Mouse (Mus musculus) embryonic facial prominence, embryonic 14.5 days (tissue): ENCODE measurements around the gene Med29. TPM values are rescaled to one million over a fixed set of nuclear protein-coding genes. Genes with fewer than 3 reads are reported as not detected.

ENCODE experiments used
- ATAC-seq: fragments of 200-750 bp; cut with Nextera tagmentation; 2 replicates; pipeline ENCODE4 v1.8.0; 2017; ENCODE audit warnings: low read depth, moderate number of reproducible peaks, moderate TSS enrichment
- DNase-seq: peaks from one replicate; pipeline ENCODE4 v3.0.0-alpha.2; 2015; ENCODE audit warnings: low spot score
- H3K27ac ChIP-seq: fragments of 300-500 bp; sonication (generic); replicated peaks from 2 replicates; pipeline ENCODE4 v1.5.1; 2014; ENCODE audit warnings: low read depth, mild to moderate bottlenecking, low read length, moderate library complexity
- H3K27me3 ChIP-seq: fragments of 300-500 bp; sonication (generic); replicated peaks from 2 replicates; pipeline ENCODE4 v1.6.1; 2014; ENCODE audit warnings: low read length; ENCODE audit not compliant: control insufficient read depth, insufficient read depth
- H3K36me3 ChIP-seq: fragments of 300-500 bp; sonication (generic); 2 replicates; pipeline ENCODE4 v1.6.1; 2014; ENCODE audit warnings: low read length, mixed read lengths; ENCODE audit not compliant: control insufficient read depth, insufficient read depth
- H3K4me1 ChIP-seq: fragments of 300-500 bp; sonication (generic); 2 replicates; pipeline ENCODE4 v1.6.1; 2014; ENCODE audit warnings: antibody characterized with exemption, low read length; ENCODE audit not compliant: control insufficient read depth, insufficient read depth
- H3K4me2 ChIP-seq: fragments of 300-500 bp; sonication (generic); 2 replicates; pipeline ENCODE4 v1.6.1; 2014; ENCODE audit warnings: low read depth, mild to moderate bottlenecking, low read length, moderate library complexity, mixed read lengths
- H3K4me3 ChIP-seq: fragments of 300-500 bp; sonication (generic); 2 replicates; pipeline ENCODE4 v1.5.1; 2014; ENCODE audit warnings: low read depth, mild to moderate bottlenecking, low read length
- H3K9ac ChIP-seq: fragments of 300-500 bp; sonication (generic); 2 replicates; pipeline ENCODE4 v1.6.1; 2014; ENCODE audit warnings: low read depth, mild to moderate bottlenecking, low read length, moderate library complexity, mixed read lengths
- H3K9me3 ChIP-seq: fragments of 300-500 bp; sonication (generic); 2 replicates; pipeline ENCODE4 v1.6.1; 2016; ENCODE audit warnings: low read length; ENCODE audit not compliant: control insufficient read depth
- WGBS: fragments of 180-500 bp; shearing (Covaris S2); extraction: QIAGEN DNeasy Blood & Tissue Kit; methylation state at CpG from one replicate; pipeline ENCODE4 v1.1.7; 2014; 5-methylcytosine and 5-hydroxymethylcytosine counted together
- polyA plus RNA-seq: library from polyadenylated mRNA; unstranded; fragments of >200 nt; fragmentation: Nextera tagmentation; extraction: Ambion mirVana; gene quantifications from 2 replicates; pipeline ENCODE4 v1.2.1, GENCODE M21; 2014

Med29 gene
- polyA plus RNA-seq, 1 experiment from 2014 or later = 48.2 TPM

GRCm38 (mm10) chr7:28368276-28368920, 24.1 kb downstream of the Med29 start:
- H3K27me3 ChIP-seq = no peaks in the 10 kb centered on the region
- 88% methylated on average over 16 of the region's 16 CpGs for WGBS
- H3K9me3 ChIP-seq = no peaks in the 10 kb centered on the region
- peaks cover 14% of the 10 kb centered on the region for H3K4me1 ChIP-seq
- no peak overlapping the region for H3K27ac ChIP-seq
- ATAC-seq (no peak), DNase-seq (no peak)
- H3K4me2 ChIP-seq = no peak overlapping the region
- peaks cover 71% of the 10 kb centered on the region for H3K36me3 ChIP-seq
- 0 out of 2 replicates have a peak overlapping the region, but pooled peaks have one; percentile 19 for H3K9ac ChIP-seq
- H3K4me3 ChIP-seq = no peak overlapping the region

- no peak overlapping the region for H3K4me3 ChIP-seq
- ATAC-seq = no peak
- H3K27ac ChIP-seq = no peak overlapping the region
- H3K27me3 ChIP-seq = no peaks in the 10 kb centered on the region
- H3K4me1 ChIP-seq = peaks cover 14% of the 10 kb centered on the region
- H3K36me3 ChIP-seq = peaks cover 77% of the 10 kb centered on the region
- DNase-seq = no peak
- H3K4me2 ChIP-seq = no peak overlapping the region
- 94% methylated on average over 16 of the region's 16 CpGs for WGBS
- no peaks in the 10 kb centered on the region for H3K9me3 ChIP-seq
- no peak overlapping the region for H3K9ac ChIP-seq
These were observed 24.7 kb downstream of the Med29 start for GRCm38 (mm10) chr7:28367663-28368275.

DNA sequence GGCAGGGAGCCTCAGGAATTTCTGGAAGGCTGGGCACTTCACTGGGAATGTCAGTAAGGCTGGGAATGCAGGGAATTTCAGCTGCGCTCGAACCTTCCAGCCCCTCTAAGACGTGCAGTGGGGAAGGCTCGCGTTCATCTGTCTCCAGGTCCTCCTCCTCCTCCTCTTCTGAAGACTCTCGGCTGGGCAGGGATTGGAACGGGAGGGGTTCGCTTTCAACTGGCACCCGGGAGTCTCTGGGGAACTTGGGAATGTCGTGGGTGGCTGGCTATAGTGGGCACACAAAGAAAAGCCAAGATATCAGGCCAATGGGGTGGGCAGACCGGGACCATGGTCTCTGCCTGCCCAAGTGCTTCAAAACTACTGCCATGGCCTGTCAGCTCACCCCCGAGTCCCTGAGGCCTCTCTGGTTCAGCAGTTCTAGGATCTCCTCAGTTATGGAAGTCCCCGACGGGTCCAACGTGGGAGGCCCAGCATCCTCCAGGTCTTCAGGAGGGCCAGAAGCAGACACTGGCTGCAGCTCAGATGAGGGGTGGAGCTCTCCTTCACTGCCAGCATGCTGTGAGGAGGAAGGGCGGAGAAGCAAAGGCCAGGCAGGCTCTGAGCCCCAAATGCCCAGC, 30.0 kb downstream of the Med29 start:
- Histone ChIP-seq H3K4me1 (peaks cover 6% of the 10 kb centered on the region; the same call in 1 of the 2 replicates), H3K27ac (no peak overlapping the region), H3K9me3 (no peaks in the 10 kb centered on the region), H3K4me3 (no peak overlapping the region), H3K36me3 (peaks cover 87% of the 10 kb centered on the region), H3K4me2 (no peak overlapping the region), H3K9ac (no peak overlapping the region), H3K27me3 (no peaks in the 10 kb centered on the region)
- DNase-seq = no peak
- no peak for ATAC-seq
- WGBS = 89% methylated on average over 13 of the region's 16 CpGs

- H3K9ac ChIP-seq = no peak overlapping the region
- peaks cover 12% of the 10 kb centered on the region; the same call in 1 of the 2 replicates for H3K4me1 ChIP-seq
- no peaks in the 10 kb centered on the region for H3K27me3 ChIP-seq
- no peak for DNase-seq
- no peak overlapping the region for H3K4me2 ChIP-seq
- 97% methylated on average over 17 of the region's 20 CpGs for WGBS
- H3K4me3 ChIP-seq = no peak overlapping the region
- no peaks in the 10 kb centered on the region for H3K9me3 ChIP-seq
- H3K36me3 ChIP-seq = peaks cover 80% of the 10 kb centered on the region
- ATAC-seq = no peak
- H3K27ac ChIP-seq = no peak overlapping the region
These were observed 30.7 kb downstream of the Med29 start for GRCm38 (mm10) chr7:28361647-28362341.

DNA sequence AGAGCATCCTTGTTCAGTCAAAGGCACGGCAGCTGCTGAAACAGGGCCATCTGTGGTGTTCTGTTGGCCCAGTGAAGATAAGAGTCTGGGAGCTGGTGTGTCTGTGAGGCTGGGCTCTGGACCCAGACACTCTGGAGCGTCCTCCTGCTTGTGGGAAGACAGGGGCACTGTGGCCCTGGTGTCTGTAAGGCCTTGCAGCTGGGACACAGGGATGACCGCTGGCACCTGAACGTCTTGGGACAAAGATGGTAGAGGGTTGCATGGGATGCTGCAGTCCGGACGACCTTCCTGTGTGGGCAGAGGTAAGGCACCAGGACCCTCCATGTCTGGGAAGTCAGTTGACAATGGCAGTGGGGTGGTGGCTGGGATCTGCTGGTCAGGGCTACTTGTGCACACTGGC, 32.2 kb downstream of the Med29 start:
- H3K9me3 ChIP-seq = no peaks in the 10 kb centered on the region
- no peak for ATAC-seq

GRCm38 (mm10) chr7:28359854-28360253, 32.7 kb downstream of the Med29 start:
- H3K9ac ChIP-seq = no peak overlapping the region
- H3K27ac ChIP-seq = no peak overlapping the region
- H3K4me1 ChIP-seq = peaks cover 14% of the 10 kb centered on the region; the same call in 1 of the 2 replicates
- no peaks in the 10 kb centered on the region for H3K27me3 ChIP-seq
- H3K4me3 ChIP-seq = no peak overlapping the region
- 92% methylated on average over 10 of the region's 10 CpGs for WGBS
- no peak overlapping the region for H3K4me2 ChIP-seq
- ATAC-seq (no peak), DNase-seq (no peak)
- H3K9me3 ChIP-seq = no peaks in the 10 kb centered on the region
- H3K36me3 ChIP-seq = peaks cover 72% of the 10 kb centered on the region

More for the DNA sequence above, 32.2 kb downstream of the Med29 start:
- WGBS = 98% methylated on average over 6 of the region's 6 CpGs
- Histone ChIP-seq H3K4me3 (no peak overlapping the region), H3K36me3 (peaks cover 73% of the 10 kb centered on the region), H3K4me1 (peaks cover 14% of the 10 kb centered on the region; the same call in 1 of the 2 replicates), H3K4me2 (no peak overlapping the region), H3K27ac (no peak overlapping the region), H3K27me3 (no peaks in the 10 kb centered on the region), H3K9ac (no peak overlapping the region)
- no peak for DNase-seq

DNA sequence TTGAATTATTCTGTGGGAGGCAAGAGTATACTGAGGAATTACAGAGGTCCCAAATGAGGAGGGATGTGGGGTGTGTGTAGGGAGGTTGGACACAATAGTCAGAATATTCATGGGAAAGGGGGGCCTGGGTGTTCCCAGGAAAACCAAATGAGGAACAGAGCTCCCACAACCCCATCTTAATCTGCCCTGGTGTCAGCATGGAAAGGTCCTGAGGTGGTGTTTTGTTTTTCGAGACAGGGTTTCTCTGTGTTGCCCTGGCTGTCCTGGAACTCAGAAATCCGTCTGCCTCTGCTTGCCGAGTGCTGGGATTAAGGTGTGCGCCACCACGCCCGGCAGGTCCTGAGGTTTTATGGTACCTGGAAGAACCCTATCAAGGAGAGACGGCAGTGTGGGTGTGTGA, 34.1 kb downstream of the Med29 start:
- Histone ChIP-seq H3K36me3 (peaks cover 72% of the 10 kb centered on the region), H3K4me1 (peaks cover 14% of the 10 kb centered on the region; the same call in 1 of the 2 replicates)
- WGBS = 50% methylated on average over 7 of the region's 7 CpGs

GRCm38 (mm10) chr7:28357984-28358383, 34.5 kb downstream of the Med29 start:
- H3K4me3 ChIP-seq = no peak overlapping the region
- no peaks in the 10 kb centered on the region for H3K27me3 ChIP-seq
- DNase-seq (peak; percentile 54), ATAC-seq (peak; percentile 26; the same call in 1 of the 2 replicates)
- no peak overlapping the region for H3K4me2 ChIP-seq
- no peaks in the 10 kb centered on the region for H3K9me3 ChIP-seq
- H3K27ac ChIP-seq = peak overlapping the region; percentile 74
- peaks cover 14% of the 10 kb centered on the region; the same call in 1 of the 2 replicates for H3K4me1 ChIP-seq
- no peak overlapping the region for H3K9ac ChIP-seq
- peaks cover 72% of the 10 kb centered on the region for H3K36me3 ChIP-seq
- WGBS = 3% methylated on average over 5 of the region's 5 CpGs

More for the DNA sequence above, 34.1 kb downstream of the Med29 start:
- Histone ChIP-seq H3K4me3 (no peak overlapping the region), H3K27me3 (no peaks in the 10 kb centered on the region), H3K9me3 (no peaks in the 10 kb centered on the region), H3K9ac (no peak overlapping the region), H3K4me2 (no peak overlapping the region), H3K27ac (peak overlapping the region; percentile 74)
- ATAC-seq = 0 out of 2 replicates have a peak, but pooled peaks have one; percentile 5
- no peak for DNase-seq
